Mouse (Mus musculus) urinary bladder, postnatal 10 days (tissue): ENCODE results near the gene Creb5.

Experiments
- DNase-seq: peaks from one replicate; pipeline ENCODE4 v3.0.0; 2022; ENCODE audit warnings: low spot score

Gene Creb5

DNA sequence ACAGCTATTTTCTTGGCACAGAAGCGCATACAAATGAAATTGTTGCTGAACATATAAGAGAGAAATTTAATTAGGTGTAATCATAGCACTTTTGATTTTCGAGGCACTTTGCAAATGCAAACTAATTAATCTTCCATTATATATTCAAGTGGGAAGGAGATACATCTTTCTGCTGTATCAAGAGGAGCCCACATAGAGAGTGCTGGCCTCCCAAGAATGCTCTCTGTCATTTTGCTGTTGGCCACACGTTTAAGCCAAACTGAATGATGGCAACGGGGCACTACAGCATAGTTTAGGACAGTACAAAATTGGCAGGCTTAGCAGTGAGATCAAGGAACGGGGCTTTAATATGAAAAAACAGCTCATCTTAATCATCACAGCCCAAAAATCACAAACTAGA is 356.4 kb downstream of the Creb5 start:
- DNase-seq: no peak

DNA sequence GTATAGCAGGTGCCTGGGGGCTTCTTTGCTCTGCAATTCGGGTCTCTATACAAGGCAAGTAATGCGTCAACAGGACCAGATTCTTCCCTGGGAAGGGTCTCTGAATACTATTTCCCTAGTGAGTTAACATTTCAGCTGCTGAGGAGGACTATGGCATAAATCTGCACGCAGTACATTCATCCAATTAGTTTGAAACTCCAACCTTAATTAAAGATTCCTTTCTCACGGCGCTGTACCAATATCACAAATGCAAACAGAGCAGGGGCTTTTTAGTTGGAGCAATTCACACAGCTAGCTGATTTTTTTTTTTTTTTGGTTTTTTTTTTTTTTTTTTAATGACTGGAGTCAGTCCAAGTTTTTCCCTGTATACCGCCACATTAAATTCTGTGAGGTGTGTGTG is 357.0 kb downstream of the Creb5 start:
- no peak for DNase-seq

DNA sequence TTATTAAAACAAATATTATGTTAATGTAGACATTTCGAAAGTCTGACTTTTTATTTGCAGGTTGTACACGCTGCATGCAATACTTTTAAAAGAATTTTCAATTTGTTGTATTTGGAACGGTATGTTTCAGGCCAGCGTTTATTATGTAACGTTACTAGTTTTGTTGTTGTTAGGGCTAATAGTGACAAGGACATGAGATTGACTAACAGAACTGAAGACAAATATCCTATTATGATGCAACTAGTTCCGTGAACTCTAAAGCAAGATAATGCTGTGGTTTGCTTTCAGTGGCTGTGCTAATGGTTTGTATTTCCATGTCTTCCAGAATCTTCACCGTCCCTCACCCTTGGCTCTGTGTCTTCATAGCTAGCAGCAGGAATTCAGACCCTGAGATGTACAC is 357.9 kb downstream of the Creb5 start:
- DNase-seq: no peak

DNA sequence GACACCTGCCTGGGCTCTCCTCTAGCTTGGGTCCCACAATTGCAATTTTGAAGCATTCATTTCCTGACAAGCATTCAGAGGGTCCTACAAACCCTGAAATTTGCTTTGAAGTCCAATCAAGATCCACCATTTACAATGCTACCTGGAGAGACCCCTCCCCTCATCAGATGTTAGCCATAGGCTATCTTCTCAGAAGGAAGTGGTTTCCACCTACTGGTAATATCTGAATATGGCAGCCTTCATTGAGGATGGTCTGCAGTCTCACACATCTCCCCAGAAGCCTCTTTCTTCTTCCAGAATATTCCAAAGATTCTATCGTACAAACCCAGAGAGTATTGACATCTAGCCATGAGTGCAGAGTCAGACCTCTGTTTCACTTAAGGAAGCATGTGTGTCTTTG is 362.7 kb downstream of the Creb5 start:
- DNase-seq: no peak

DNA sequence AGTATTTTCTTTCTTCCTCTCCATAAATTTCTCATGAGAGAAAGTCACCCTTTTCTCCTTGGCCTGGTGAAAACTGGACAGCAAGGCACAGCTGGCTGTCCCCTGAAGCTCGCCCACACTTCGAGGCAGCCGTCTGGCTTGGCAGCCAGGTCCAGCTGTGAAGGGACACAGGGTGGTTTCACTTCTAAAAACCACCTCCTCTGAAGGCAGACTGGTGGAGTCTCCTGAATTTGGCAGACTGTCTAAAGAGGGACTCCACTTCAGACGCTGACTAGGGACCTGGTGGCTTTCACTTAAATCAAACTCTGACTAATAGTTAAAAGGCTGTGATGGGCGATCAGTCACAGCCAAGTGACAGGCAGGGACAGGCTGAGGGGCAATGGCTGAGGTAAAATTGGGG is 365.6 kb downstream of the Creb5 start:
- DNase-seq: no peak

DNA sequence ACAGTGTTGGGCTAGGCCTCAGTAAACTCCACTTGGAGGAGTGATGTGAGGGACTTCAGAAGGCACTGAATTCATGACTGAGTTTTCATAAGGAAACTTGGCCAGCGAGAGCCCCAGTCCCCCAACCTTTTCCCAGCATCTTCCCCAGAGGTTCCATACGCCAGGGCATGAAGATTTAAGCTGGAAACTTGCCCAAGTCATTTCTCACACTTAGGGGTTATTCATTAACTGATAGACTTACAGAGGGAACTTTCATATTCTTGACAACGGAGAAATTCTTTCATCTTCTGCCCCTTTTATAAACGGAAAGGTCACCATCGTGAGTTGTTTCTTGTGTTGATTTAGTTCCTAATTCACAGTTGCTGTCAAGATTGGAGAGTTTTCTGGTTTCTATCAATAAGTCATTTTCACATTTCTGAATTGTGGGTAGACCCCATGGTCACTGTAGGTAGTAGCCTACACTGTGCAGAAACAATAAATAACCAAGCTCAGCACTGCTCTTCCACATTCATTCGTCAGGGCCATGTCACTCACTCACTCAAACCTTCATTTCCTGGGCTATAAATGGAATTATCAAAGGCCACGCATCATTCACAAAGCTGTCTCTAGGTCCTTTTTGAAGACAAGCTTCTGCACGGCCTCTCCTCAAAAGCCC is 366.8 kb downstream of the Creb5 start:
- DNase-seq: no peak

DNA sequence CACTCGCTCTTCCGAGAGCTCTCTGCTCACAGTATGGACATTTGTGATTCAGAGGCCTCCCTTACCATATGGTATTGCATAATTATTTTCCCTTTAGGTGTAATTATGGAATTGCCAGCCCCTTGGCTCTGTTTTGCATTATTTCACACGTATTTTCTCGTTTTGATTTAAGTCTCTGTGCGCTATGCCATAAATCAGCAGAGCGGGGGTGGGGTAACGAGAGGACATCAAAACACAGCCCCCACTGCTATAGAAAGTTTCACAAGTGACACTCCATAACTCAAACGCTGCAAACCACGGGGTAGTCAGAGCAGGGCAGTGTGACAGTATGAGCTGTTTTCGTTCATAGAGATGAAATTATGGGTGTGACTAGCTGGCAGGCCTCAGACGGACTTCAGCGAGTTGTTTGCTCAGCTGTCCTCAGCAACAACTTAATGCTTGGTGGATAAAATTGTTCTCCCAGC is 367.3 kb downstream of the Creb5 start:
- no peak for DNase-seq

DNA sequence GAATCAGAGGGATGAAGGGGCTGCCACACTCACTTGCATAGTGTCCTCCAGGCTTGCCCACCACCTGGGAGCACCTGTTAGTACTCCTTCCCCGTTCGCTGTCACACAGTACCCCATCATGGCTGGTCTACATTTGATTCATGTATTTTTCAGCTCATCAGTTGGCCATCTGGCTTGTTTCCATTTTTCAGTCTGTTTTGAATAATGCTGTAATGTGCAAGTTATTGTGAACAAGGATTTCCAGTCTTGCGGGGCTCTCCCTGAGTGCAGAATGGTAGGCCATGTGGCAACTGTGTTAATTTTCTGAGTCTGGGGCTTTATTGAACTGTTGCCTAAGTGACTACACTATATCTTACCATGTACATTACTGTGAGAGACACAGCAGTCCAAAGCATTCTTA is 369.4 kb downstream of the Creb5 start:
- no peak for DNase-seq

DNA sequence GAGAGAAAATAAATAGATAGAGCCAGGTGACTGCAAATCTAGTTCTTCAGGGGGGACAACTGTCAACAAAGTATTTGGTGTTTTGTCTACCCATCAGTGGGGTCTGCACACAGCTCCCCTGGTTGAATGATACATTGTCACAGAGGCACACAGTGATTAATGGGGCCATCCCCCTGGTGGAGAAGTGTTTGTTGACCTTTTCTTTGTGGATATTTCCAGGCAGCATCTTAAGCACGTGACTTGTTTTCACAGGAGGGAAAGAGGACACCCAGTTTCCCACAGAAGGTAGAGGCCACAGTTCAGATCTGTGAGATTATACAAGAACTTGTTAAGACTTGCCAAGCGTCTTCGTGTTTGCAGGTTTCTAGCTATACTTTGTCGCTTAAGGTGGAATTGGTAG is 370.4 kb downstream of the Creb5 start:
- no peak for DNase-seq

DNA sequence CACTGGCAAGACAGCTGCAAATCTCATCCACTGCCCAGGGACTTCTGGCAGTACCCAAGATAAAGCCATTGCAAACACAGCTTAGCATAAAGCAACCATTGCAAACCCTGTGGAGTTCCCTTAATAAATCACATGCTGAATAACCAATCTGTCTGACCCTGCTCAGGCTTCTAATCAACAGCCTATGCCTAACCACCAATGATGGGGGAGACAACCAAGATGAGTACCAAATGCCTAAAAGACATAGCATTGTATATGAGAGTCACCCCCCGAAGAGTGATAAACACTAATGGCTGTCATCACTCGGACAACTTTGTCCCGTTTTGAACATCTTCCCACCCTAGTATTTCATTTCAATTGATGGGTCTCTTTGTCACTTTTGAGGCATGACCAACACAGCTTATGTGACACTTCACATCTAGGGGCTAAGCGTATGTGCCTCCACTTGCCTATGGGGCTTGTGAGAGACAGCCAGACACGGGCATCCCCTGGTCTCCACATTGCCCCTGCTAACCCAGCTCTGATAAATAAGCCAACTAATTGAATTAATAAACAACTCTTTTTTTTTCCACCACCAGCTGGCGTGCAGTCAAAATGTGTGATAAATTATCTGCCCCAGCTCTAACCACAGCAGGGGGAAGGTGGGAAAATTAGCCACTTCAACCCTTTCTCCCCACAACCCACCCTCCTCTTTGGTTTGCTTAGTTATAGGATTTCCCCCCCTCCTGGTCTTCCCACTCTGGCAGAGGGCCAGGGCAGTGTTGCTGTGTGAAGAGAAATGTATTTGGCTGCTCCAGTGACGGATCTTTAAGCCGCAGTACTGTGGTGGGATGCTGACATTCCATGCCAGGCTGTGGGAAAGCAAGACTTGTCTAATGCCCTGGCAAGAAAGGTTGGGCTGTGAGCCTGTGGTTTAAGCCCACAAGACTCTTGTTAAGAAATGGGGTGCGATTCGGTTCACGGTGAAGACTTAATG is 376.1 kb downstream of the Creb5 start:
- DNase-seq: no peak

DNA sequence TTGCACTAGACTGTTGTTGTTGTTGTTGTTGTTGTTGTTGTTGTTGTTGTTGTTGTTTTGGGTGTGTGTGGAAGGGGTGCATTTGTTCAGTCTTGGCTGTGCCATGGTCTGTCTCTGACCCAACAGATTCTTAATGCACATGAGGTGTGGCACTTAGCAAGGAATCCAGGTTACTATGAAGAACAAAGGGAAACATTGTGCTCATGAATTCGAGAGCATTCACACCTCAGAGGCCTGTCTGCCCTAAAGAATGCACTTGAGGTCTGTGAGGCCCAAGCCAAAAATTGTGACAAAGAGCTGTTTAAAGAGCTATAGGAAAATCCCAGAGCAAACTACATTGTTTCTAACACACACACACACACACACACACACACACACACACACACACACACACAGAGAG is 377.7 kb downstream of the Creb5 start:
- DNase-seq: no peak

DNA sequence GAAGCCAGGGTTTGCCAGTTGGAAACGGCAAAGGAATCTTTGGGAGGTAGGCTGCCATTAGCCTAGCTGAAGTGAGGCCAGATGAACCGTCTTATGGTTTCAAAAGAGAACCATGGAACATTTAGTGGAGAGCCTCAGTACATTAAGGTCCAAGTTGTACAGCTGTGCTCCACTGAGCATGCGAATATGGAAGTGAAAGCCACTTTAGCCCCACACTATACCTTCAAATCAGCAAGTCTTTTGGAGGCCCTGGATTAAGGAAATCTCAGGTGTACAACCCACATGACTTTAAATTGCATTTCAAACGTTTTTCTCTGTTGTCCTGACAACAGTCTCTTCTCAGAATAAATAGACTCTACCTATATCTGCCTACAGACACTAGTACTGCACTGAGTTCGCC is 379.4 kb downstream of the Creb5 start:
- DNase-seq: no peak

DNA sequence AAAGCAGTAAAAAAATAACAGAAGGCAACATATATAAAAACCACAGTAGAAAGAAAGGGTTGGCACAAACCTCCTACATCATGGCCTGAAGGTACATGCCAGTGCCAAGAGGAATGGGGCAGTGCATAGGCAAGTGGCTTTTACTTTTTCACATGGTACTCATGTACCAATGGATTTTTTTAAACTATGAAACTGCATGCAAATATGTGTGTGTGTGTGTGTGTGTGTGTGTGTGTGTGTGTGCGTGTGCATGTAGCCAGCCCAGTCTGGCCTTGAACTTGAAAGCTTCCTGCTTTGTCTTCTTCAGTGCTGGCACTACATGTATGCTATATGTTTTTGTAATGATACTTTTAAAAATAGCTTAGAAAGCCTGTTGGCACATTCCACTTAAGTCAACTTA is 391.2 kb downstream of the Creb5 start:
- DNase-seq: no peak

DNA sequence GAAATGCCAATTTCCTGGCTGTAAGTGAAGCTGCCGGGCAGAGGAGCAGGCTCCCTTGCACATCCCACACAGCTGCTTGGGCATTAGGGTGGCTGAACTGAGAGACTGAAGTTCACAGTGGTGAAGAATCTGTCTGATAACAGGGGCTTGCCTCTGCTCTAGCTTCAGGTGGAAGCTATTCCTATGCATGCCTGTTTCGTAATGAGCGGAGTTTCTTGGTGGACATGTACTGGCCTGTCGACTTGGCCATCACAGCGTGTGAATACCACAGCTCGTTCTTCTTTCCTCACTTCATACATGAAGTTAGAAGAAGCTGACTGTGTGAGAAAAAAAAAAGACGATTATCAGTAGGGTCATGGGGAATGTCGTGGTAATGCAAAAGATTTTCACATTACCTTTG is 393.0 kb downstream of the Creb5 start:
- DNase-seq: no peak

DNA sequence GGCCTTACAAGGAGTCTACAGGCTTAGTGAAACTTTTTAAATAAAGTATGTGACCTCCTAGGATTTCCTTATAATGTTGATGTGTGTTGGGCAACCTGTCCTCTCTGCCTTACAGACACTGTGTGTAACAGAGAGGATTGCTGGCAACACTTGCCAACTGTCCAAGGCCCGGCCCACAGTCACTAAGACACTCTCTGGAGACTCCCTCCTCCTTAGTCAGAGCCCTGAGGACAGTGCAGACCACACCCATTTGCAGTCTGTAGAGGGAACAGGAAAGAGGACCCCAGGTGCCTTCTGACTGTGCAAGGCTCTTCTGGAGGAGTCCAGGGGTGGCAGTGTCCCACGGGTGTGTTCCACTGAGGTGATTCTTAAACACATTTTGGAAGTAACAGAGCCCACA is 397.3 kb downstream of the Creb5 start:
- DNase-seq: no peak

DNA sequence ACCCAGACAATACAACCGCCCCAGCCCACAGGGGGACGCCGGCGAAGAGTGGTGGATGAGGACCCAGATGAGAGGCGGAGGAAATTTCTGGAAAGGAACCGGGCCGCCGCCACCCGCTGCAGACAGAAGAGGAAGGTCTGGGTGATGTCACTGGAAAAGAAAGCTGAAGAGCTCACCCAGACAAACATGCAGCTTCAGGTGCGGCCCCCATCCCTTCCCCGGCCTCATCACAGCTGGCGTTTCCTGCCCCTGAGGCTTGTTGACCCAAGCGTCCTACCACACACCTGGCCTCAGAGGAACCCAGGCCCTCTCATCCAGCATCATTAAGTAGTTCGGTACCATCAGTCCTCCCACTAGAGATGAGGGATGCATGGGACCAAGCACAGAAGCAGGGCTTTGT is 398.3 kb downstream of the Creb5 start:
- no peak for DNase-seq

DNA sequence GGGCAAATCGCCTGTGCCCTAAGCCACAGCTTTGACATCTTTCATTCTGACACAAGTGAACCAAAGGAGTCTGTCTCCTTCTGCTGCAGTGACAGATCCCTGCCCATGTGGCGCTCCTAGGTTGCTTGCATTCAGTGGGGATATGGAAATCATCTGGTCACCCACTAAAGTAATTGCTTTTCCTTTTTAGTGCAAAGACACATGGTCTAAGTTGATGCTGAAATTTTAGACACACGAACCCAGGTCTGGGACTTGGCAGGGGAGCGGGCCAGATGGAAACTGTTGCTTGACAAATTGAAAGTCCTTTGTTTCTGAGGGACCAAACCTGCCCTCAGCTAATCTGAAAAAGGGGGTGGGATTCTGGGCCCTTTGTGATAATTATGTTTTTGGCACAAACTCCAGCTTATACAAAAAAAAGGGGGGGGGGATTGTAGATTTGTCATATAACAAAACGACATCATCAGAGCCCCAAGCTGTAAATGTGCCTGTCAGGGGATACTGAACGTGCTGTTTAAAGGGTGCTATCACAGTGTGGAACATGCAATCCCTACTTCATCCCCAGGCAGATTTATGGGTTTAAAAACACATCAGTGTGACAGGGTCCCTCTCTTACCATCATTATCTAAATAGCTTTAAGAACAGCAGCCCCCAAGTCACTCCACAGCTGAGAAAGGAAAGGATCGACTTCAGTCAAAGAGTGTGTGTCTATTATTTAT is 401.9 kb downstream of the Creb5 start:
- no peak for DNase-seq

DNA sequence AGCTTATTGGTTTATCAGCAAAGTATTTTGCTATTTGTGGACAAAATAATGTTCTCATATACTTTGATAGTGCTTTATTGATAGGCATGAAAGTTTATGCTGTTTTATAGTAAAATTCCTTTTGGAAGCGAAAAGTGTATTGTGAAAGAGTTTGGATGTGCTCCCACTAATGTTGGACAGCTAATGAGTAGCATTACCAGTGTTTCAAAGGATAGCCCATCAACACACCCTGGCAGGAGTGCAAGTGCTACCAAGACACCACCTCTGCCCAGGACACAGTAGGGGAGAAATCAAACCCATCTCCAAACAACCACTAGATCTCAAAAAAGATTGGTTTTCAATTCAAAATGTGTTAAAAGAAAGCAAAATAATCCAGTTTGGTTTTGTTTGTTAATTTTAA is 403.9 kb downstream of the Creb5 start:
- no peak for DNase-seq

DNA sequence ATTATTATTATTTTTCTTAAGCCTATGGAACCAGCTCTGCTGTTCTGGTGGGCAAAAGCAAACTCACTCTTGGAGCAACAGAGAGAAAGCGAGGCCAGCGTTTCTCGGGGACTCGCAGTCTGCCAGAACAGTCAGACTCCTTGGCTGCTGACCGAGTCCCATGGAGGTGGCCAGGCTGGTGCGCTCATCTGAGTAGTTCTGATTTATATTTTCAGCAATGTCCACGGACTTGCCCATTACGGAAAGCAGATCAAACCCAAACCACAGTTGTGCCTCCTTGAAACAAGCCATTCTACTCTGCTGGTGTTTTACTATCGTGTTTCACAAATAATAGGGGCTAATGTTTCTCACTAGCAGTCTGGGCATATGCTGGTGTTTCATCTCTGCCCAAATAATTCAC is 408.1 kb downstream of the Creb5 start:
- DNase-seq: no peak

DNA sequence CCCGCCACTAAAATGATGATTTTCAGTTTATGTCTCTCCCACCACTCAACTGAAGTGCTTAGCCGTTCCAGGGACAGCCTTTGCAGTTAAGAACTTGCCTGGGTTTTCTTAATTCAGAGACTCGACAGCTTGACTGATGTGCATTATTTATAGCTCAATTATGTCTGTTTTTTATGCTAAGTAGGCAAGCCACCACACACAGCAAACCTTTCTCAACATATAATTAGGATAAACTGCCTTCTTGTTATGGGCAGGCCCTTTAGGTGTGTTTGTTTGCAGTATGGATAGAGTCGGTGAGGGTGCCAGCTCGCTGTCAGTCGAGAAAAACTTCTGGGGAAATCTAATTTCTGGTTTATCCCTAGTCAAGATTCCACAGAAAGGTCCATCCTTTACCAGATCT is 409.4 kb downstream of the Creb5 start:
- DNase-seq: no peak

DNA sequence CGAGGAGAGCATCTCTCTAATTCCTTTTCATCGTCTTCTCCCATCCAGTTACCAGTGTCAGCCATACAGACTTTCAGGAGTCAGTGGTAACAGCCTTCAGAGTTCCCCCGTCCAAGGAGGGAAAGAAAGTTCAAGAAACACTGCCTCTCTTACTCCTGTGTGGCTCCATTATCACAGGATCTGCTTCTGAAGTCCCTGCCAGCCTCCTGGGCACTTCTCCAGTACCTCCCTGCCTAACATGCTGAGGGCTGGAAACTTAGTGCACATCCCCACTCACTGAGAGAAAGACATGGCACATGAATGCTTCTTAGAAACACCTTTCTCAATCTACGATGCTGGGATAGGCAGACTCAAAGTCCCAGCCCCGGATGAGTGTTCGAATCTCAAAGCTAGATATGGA is 409.9 kb downstream of the Creb5 start:
- DNase-seq: no peak

DNA sequence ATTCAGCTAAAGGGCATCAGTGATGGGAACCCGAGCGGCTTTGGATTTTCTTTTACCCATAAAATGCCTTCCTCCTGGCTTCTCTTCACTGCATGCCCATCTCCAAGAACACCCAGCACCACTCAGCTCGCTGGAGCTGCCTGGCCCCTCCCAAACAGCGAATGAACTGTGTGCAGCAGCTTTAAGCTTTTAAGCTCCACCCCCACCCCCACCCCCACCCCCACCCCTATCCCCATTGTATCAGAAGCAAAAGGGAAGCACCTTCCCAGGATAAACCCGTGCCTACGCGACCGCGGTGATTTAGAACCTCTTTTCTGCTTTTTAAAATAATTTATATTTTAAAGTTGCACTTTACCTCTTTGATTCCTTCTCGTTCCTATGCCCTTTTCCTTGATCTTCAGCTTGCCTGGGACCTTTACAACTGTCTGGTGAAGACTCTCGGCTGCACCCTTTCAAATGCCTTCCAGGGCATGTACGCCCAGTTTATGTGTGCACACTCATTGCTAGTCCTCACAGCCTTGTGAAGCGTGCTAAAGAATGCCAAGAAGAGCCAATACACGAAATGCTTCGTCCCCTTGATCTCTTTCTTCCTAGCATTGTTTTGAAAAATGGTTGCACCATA is 411.2 kb downstream of the Creb5 start:
- DNase-seq: no peak
